Mouse (Mus musculus) forelimb bud, embryonic 11.5 days (tissue): Measurements from ENCODE around the gene Grm3.
A peak's percentile ranks its signal among the peaks of the same experiment; 100 is the strongest.

Source experiments
- DNase-seq: peaks from one replicate; pipeline ENCODE4 v3.0.0-alpha.2; 2012; ENCODE audit warnings: low read depth, low spot score

The Grm3 gene

DNA sequence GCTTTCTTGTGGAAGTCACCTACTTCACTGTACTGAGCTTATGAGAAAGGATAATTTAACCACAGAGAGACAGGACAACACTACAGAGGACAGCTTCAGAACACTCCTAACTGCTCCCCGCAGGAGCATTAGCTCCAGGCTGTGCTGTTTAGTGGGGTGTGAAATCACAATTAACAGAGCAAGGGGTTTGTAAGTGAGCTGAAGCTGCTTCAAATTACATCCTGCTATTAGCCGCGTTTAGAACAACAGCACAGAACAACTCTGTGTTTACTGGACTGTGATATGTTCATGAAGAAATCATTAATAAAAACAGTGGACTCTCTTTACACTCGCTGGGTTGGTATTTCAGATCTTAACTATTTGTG is 101.9 kb downstream of the Grm3 start:
- DNase-seq = peak; percentile 32

DNA sequence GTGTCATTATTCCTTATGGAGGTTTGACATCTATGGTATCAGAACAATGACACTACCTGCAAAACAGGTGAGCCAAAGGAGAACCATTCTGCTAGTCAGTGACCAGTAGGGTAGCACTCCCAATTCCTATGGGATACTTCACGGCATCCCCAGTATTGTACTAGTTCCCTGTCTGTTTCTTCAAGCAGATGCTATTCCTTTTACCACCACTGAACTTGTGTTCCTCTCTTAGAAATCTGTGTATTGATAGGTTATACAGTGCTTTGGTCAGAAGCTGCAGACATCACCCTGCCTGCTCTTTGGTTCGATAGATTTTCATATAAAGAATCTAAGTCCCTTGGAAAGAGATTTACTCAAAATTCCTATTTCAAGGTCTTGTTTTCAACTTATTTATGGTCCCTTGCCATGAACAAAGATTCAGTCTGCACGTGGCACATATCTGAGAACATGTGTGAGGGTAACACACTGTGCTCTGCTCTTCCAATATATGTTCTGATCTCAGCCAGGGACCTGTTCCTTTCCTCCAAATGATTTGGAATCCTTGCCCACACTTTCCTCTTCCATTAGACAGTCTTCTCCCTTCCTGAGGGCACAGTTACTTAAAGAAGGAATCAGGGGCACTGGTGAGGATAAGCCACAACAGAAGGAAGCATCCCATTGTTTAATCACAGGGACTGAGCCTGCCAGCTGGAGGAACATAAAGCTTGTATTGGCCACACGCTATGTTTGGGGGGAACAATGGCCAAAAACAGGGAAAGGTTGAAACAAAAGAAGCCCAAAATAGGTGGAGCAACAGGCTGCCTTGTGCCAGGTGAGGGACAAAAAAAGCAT is 102.5 kb downstream of the Grm3 start:
- DNase-seq = no peak

DNA sequence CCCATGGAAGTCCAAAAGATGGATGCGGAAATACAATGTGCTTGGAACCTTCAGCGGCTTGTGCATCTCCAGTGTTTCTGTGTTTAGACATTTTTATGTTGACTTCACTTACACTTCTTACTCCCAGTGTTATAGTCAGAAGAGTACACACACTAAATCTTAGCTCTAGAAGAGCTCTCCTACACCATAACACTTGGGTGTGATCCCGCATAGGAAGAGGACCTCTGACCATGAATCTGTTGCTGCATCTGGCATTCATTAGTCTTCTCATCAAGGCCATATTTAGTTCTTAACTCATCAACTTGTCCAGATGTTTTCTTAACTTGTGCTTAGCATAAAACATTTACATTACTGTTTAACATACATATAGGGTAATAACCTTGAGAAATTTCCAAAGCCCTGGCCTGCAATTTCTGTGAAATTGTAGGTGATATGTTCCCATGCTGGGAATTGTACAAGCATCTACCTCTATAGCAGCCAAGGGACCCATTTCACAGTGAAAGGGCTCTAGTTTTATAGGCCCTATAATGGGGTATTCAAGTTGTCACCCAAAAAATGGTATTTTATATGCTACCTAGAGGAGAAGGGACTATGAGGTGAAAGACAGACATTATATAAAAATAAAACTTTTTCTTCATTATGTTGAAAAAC is 103.4 kb downstream of the Grm3 start:
- DNase-seq = no peak

DNA sequence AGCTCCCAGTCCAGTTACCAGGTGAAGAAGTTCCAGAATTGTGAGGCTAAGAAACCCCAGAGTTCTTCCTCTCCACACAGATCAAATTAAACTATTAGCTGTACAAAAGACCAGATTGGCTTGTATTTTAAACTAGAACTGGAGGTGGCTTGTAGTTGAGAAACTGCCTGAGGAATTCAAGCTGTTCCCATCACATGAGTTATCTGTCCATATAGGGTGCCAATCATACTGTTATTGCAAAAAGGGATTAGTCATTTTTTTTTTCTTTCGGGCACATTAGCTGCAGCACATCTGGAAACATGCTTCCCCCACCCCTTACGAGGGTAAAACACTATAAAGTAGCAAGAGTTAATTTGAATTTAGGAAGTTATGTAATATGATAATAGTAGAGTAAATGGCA is 145.9 kb downstream of the Grm3 start:
- DNase-seq = no peak

DNA sequence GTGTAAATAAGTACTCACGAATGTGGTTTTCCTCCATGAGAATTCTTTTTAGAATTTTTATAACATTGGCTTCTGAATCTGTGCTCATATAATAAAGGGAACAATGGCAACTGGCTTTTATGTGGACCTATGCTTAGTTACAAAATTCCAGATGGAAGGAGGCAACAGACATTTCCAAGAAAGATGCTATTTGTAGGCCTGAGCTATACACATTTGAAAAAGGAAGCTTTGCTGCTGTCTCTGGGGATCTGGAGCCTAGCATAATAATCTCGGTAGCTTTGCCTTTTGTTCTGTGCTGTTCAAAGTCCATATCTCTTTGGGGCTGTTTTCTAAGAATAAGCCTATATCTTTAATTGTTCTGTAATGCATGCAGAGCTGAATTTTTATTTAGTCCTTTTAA is 146.4 kb downstream of the Grm3 start:
- no peak for DNase-seq

DNA sequence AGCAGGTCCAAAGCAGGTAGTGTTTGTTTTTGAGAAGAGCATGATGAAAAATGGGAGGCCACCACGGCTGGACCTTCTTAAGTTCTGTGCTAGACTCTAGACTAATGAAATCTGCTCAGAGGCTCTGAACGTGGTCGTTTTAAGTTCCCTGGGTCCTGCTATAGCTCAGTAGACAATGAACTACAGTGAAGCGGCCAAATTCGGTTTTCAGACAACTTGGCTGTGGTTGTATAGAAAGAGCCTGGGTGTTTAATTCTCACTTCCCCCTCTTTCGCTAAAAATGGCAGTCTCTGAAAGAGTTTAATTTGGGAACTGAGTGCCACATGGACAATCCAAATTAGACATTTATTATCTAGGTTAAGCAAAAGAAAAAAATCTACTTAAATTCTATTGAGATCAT is 154.0 kb downstream of the Grm3 start:
- DNase-seq = no peak

DNA sequence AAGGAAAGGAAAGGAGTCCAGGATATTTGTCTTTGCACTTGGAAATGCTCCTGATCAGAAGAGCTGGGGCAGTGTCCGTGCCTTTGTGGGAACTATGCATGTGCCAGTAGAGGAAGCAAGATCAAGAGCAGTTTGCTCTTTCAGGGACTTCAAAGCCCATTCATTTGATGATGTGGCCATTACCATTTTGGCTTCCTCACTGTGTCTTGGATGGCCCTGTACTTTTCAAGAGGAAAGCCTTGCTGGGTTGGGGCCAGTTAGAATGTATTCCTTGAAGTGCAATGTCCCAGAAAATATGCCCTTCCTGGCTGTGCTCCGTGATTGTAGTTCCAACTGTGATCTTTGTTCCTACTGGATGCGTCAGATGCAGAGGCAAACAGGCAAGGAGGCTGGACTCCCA is 167.3 kb downstream of the Grm3 start:
- DNase-seq = no peak

DNA sequence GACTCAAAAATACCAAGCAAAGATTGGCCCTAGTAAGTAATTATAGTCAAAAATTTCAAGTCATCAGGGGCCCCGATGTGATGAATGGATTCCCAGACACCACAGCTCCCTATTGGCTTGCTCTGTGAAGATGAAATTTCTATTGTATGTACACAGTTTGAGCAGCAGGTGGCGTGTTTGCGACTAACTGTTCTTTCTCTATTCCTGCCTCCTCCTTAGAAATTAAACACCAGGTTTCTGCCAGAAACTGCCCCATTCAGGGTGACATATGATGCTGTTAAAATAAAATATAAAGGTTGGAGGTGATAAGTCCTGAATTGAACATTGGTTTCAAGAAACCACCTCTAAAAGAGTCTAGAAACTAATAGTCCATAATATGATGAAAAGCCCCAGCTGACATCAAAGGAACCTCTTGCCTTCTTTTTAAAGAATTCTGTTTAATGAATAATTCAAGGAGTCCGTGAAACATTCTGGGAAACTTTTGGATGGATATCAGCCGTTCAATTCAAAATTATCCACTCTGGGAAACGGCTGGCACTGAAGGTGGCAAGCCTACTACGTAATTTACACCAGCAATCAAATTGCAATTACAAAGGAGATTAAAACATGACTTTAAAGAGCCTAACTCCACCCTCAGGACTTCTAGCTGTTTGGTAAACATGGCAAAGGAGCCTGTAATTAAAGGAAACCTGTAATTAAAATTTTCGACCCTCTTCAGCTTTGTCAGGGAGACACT is 184.0 kb downstream of the Grm3 start:
- peak; percentile 14 for DNase-seq

DNA sequence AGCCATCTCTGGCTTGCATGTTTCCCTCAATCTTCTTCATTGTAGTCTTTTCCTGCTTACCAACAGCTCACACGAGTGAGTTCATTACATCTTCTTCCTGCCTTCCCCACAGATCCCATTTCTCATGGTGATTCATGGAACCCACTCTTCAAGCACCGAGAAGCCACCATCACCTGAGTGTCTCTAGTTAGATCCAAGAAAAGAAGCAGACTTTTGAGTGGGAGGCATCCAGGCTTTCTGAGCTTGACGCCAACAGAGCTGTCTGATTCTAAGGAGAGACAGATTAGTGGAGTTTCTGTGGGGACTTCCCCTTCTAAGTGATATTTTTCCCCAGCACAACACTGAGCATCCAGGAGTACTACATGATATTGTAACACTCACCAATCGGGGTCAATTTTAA is 199.5 kb downstream of the Grm3 start:
- DNase-seq = no peak

DNA sequence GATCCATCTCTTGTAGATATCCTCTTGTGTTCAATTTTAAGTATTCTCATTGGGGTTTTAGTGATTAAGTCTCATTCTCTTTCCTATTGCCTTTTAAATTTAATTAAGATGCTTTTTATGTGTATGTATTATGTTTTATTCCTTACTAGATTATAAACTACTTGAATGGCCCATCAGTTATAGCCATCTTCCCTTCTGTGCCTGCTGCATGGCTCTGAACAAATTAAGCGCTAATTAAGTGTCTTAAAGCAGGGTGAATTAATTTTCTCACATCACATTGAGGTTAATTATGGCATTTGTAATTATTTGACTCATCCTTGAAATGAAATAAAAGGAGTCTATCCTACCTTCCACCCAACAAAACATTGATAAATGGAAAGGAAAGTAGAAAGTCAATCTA is 213.9 kb downstream of the Grm3 start:
- DNase-seq = no peak

DNA sequence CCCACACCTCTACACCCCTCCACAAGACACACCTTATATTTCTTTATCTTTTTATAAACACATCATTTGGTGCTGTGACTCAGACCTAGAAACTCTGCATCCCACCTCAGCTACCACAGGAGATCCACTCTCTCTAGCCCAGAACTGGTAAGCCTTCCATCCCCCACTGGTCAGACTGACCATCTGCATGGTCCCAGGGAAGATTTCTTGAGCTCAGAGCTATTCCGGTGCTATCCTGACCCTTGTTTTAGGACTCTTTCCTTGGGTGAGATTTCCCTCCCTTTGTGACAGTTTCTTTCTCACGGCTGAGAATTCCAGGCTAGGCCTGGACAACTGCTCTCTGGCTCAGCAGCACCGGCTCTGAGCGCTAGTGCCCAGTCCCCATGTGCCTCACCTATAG is 227.7 kb downstream of the Grm3 start:
- DNase-seq = no peak

DNA sequence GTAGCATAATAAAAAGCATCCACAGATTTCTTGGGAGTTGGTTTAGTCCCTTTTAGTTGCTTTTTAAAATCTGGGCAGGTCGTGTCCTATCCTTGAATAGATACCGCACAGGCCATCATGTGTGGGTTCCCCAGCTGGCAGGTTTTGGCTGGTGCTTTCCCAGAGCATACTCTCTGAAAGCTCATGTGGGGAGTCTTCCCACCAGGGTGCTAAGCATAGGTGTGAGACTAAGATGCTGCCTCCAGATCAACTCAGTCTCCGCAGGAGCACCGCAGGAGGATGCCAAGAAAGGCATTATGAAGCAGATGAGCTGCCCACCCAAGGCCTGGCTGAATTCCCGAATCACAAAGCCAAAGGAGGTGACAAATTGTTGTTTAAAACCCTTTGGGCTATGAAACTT is 229.5 kb downstream of the Grm3 start:
- DNase-seq = no peak

DNA sequence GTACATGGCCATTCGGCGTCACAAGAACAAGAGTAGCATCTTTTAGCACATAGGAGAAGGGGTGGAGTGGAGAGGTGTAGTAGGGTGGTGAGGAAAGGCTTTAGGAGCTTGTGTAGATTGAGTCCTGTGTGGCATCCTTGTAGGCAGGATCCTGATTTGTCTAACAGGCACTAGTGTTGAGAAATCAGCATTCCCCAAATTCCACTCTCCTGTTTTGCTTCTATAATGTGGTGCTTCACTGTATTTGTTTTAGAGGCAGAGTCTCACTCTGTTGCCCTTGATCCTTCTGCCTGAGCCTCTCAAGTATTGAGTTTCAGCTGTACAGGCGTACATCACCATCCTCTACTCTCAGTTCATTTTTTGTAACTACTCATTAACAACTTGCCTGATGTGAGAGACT is 247.4 kb downstream of the Grm3 start:
- DNase-seq = no peak

DNA sequence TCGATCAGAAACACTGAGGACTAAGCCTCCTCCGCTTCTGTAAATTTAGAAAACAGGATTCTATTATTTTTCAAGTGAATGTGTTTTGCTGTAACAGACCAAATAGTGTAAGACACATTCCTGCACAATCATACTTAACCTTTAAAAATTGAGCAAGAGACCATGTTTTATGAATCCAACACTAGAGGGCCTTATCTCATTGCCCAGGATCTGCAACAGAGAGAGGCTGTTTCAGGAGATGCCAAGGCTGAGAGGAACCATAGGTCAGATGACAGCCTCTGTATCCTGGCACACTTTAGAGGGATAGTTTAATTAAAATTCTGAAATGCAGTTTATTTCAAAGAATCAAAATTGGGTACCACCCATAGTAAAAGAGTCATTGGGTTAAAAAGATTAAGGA is 271.7 kb downstream of the Grm3 start:
- DNase-seq = no peak

DNA sequence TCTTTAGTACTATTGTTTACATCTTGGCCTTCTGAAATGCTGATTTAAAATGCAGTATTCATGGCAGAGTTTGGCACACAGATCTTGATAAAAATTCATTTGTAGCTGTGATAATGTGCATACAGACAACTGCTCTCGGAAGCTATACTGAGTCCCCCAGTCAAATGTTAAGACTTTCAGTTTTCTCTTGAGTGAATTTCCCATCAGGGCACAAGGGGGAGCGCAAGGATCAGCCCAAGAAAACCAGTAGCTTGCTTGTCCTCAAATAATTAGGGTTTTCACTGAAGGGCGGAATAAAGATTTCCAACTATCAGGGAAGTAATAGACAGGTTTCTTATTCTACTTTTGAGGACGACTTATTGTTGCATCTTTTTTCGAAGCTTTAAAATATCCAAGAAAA is 275.4 kb downstream of the Grm3 start:
- no peak for DNase-seq

DNA sequence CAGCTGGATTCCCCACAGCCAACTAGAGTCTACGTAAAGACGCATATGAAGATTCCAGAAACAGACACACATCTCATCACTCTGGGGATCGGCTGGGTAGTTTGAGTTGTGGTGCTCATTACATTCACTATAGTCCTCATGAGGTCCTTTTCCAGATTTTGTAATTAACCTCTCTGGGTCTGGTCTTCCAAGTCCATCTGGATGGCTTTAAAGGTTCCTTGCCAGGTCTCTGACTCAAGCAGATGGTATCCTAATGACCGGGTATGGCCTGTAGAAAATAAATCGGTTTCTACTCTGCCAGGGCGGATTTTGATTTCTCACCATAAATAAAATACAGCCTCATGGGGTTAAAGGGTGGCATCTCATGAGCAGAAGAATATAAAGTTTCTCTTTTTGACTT is 276.0 kb downstream of the Grm3 start:
- DNase-seq = no peak

DNA sequence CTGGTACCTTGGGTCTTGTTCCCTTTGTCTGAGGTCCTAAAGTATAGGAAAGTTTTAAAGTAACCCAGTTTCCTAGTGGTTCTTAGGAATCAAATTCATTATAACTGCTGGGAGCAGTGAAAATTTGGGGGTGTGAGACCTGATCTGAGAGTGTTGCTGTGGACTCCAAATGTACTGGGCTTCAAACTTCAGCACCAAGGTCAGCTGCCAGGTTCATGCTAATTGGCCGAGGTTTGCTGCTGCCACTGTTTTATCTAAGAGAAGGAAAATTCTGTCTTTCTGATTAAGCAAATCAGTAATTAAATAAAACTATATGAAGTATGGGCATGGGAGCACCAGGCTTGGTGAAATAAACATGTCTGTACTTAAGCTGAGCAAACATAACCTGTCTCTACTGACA is 278.8 kb downstream of the Grm3 start:
- peak; percentile 53 for DNase-seq
